ENCODE assay signal across 15 mouse cellular contexts in the genomic region with DNA sequence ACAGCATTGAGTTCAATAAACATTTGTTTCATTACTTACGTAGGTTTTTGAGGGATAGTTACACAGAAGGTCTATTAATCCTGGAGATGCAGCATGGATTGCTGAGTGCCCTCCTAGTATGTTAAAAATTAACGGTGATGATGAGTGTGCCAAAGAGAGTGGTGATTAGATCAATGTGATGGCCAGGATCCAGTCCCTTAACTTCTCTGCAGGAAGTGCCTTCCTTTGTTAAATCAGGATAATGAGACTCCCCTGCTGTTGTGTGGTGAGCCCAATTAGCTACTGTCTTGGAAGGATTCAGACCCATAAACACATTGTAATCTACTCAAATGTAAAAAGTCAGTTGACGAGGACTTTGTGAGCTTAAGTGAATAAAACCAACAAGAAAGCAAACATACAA.
"Had no signal": no experiment of that assay in that cellular context is flagged by ENCODE, and none has a peak within 500 bp of the region (broad histone marks: within the 10 kb centered on the region; RNA-seq: fewer than 3 reads in every experiment).

No protein-coding gene starts in this region.

- H3K27me3 ChIP-seq: neural tube, embryonic 15.5 days; stomach, embryonic 15.5 days had no signal

- H3K27ac ChIP-seq: neural tube, embryonic 15.5 days; stomach, embryonic 15.5 days; stomach, postnatal 0 days had no signal

- H3K36me3 ChIP-seq: neural tube, embryonic 15.5 days; stomach, embryonic 15.5 days had no signal

- H3K4me1 ChIP-seq: neural tube, embryonic 15.5 days; stomach, embryonic 15.5 days had no signal

- H3K9me3 ChIP-seq: neural tube, embryonic 15.5 days; stomach, embryonic 15.5 days had no signal

- DNase-seq: retina, postnatal 1 day; right cerebral cortex, adult 18-20 months; right cerebral cortex, postnatal 14 days; right cerebral cortex, postnatal 25 days; right cerebral cortex, postnatal 4 days; spleen, adult 18-20 months; thymus, adult 18-20 months; thymus, adult 2 months; thymus, postnatal 14 days; thymus, postnatal 25 days; thymus, postnatal 36 days; thymus, postnatal 4 days had no signal

- H3K9ac ChIP-seq: neural tube, embryonic 15.5 days; stomach, embryonic 15.5 days had no signal

- H3K4me2 ChIP-seq: neural tube, embryonic 15.5 days; stomach, embryonic 15.5 days had no signal

- H3K4me3 ChIP-seq: neural tube, embryonic 15.5 days; stomach, embryonic 15.5 days had no signal
